ENCODE assay signal across 19 mouse cellular contexts in genomic region chr6:136491631-136492030, GRCm38 (mm10). TPM values are rescaled to one million over a fixed set of nuclear protein-coding genes. Genes with fewer than 3 reads are reported as not detected.
DNase-seq lines count a peak whose midpoint lies in the region; ATAC-seq and TF ChIP-seq lines count a peak whose summit lies in the region.
"Had no signal": no experiment of that assay in that cellular context is flagged by ENCODE, and none has a peak within 500 bp of the region (broad histone marks: within the 10 kb centered on the region; RNA-seq: fewer than 3 reads in every experiment).

No protein-coding gene starts in this region.

- H3K9ac ChIP-seq in heart, embryonic 12.5 days, result no peak overlapping the region
- no peak overlapping the region for H3K9ac ChIP-seq in ES-E14 (ENCODE audit: insufficient read depth, low read depth, low read length, poor library complexity, severe bottlenecking)
- H3K9ac ChIP-seq in lung, postnatal 0 days (replicated peaks; ENCODE audit: low read depth), result no peak overlapping the region
- no peak overlapping the region for H3K9ac ChIP-seq in midbrain, embryonic 11.5 days (ENCODE audit: low read length)
- H3K9ac ChIP-seq: limb, embryonic 12.5 days; liver, embryonic 15.5 days; neural tube, embryonic 15.5 days had no signal

- no peak for ATAC-seq in heart, embryonic 12.5 days (ENCODE audit: insufficient number of reproducible peaks, low FRiP score)
- ATAC-seq in lung, postnatal 0 days, result no peak
- ATAC-seq in midbrain, embryonic 11.5 days (ENCODE audit: low FRiP score), result no peak
- ATAC-seq: intestine, postnatal 0 days; midbrain, embryonic 16.5 days; Patski had no signal

- TF ChIP-seq EP300 in lung, postnatal 0 days (IDR thresholded peaks at IDR 0.05), result no peak

- no peak for DNase-seq in heart, postnatal 36 days
- DNase-seq in 3T3-L1 (ENCODE audit: low read depth, low spot score) (peak; percentile 41), ES-E14 (ENCODE audit: low read depth, low spot score) (no peak)
- no peak for DNase-seq in kidney, adult 9 months
- DNase-seq in lung, postnatal 0 days (ENCODE audit: low spot score), result no peak
- DNase-seq in midbrain, embryonic 11.5 days (ENCODE audit: low spot score, missing footprints), result no peak
- DNase-seq: adrenal gland, postnatal 10 days; cerebellum, postnatal 25 days; gastrocnemius, postnatal 14 days; retina, postnatal 1 day; spleen, adult 18-20 months had no signal

- peak overlapping the region; percentile 49; the same call in 1 of the 2 replicates for H3K27ac ChIP-seq in heart, embryonic 12.5 days (ENCODE audit: poor library complexity, severe bottlenecking)
- H3K27ac ChIP-seq in ES-E14 (ENCODE audit: insufficient read depth, low read depth, low read length, poor library complexity, severe bottlenecking), result peak overlapping the region; percentile 98
- H3K27ac ChIP-seq in macrophage, result peak overlapping the region; percentile 34
- no peak overlapping the region for H3K27ac ChIP-seq in lung, postnatal 0 days (ENCODE audit: low read length)
- no peak overlapping the region for H3K27ac ChIP-seq in midbrain, embryonic 11.5 days (ENCODE audit: low read depth, low read length)
- H3K27ac ChIP-seq: limb, embryonic 12.5 days; liver, embryonic 15.5 days; neural tube, embryonic 15.5 days had no signal

- H3K4me3 ChIP-seq in heart, embryonic 12.5 days, result no peak overlapping the region
- no peak overlapping the region for H3K4me3 ChIP-seq in ES-E14 (ENCODE audit: insufficient read depth in 1 of 2, low read depth in 1 of 2, low read length in 2 of 2, poor library complexity in 1 of 2, severe bottlenecking in 1 of 2)
- H3K4me3 ChIP-seq in macrophage (ENCODE audit: inconsistent target), result no peak overlapping the region
- H3K4me3 ChIP-seq in lung, postnatal 0 days (ENCODE audit: low read depth, low read length), result no peak overlapping the region
- no peak overlapping the region for H3K4me3 ChIP-seq in midbrain, embryonic 11.5 days (ENCODE audit: low read depth, low read length)
- H3K4me3 ChIP-seq: limb, embryonic 12.5 days; liver, embryonic 15.5 days; neural tube, embryonic 15.5 days had no signal

- no peaks in the 10 kb centered on the region for H3K79me2 ChIP-seq in macrophage (ENCODE audit: inconsistent target)

- H3K36me3 ChIP-seq in heart, embryonic 12.5 days, result no peaks in the 10 kb centered on the region
- peaks cover 2% of the 10 kb centered on the region; the same call in 1 of the 2 replicates for H3K36me3 ChIP-seq in ES-E14 (ENCODE audit: control insufficient read depth, insufficient read depth, low read length, poor library complexity, severe bottlenecking)
- no peaks in the 10 kb centered on the region for H3K36me3 ChIP-seq in macrophage (ENCODE audit: inconsistent target)
- no peaks in the 10 kb centered on the region for H3K36me3 ChIP-seq in lung, postnatal 0 days (ENCODE audit: insufficient read depth, low read length)
- no peaks in the 10 kb centered on the region for H3K36me3 ChIP-seq in midbrain, embryonic 11.5 days (ENCODE audit: control insufficient read depth, insufficient read depth, low read length)
- H3K36me3 ChIP-seq: limb, embryonic 12.5 days; liver, embryonic 15.5 days; neural tube, embryonic 15.5 days had no signal

- no peaks in the 10 kb centered on the region for H3K27me3 ChIP-seq in heart, embryonic 12.5 days (replicated peaks)
- no peaks in the 10 kb centered on the region for H3K27me3 ChIP-seq in lung, postnatal 0 days (replicated peaks; ENCODE audit: insufficient read depth, low read length)
- no peaks in the 10 kb centered on the region for H3K27me3 ChIP-seq in midbrain, embryonic 11.5 days (ENCODE audit: control insufficient read depth, insufficient read depth, low read length)
- H3K27me3 ChIP-seq: limb, embryonic 12.5 days; liver, embryonic 15.5 days; neural tube, embryonic 15.5 days; Patski had no signal

- in situ Hi-C loops in ES-E14 (cut with MboI; ENCODE audit: low sequenced_read_pairs in 2 of 2, unreplicated experiment in 2 of 2), result no loop called here

- H3K4me1 ChIP-seq in heart, embryonic 12.5 days (replicated peaks), result peaks cover 17% of the 10 kb centered on the region
- peaks cover 2 to 10% of the 10 kb centered on the region in 2 experiments; a peak in 2 of 4 replicates for H3K4me1 ChIP-seq in ES-E14 (ENCODE audit: control insufficient read depth in 2 of 2, insufficient read depth in 2 of 2, low read length in 2 of 2, poor library complexity in 1 of 2)
- H3K4me1 ChIP-seq in lung, postnatal 0 days (ENCODE audit: insufficient read depth, low read depth, low read length), result no peaks in the 10 kb centered on the region
- no peaks in the 10 kb centered on the region for H3K4me1 ChIP-seq in midbrain, embryonic 11.5 days (ENCODE audit: control insufficient read depth, insufficient read depth, low read length)
- H3K4me1 ChIP-seq: limb, embryonic 12.5 days had no signal

- no peak for TF ChIP-seq CTCF in lung, postnatal 0 days (IDR thresholded peaks at IDR 0.05)

- H3K9me3 ChIP-seq in heart, embryonic 12.5 days (replicated peaks), result peaks cover 8% of the 10 kb centered on the region; the same call in 1 of the 2 replicates
- no peaks in the 10 kb centered on the region for H3K9me3 ChIP-seq in ES-E14 (ENCODE audit: control insufficient read depth, insufficient read depth, low read depth, low read length)
- no peaks in the 10 kb centered on the region for H3K9me3 ChIP-seq in lung, postnatal 0 days (ENCODE audit: low read length)
- H3K9me3 ChIP-seq in midbrain, embryonic 11.5 days (ENCODE audit: control insufficient read depth, low read length), result no peaks in the 10 kb centered on the region
- H3K9me3 ChIP-seq: limb, embryonic 12.5 days; liver, embryonic 15.5 days; neural tube, embryonic 15.5 days had no signal

- WGBS in heart, embryonic 12.5 days, result 77% methylated on average over 5 of the region's 5 CpGs
- 66% methylated on average over 5 of the region's 5 CpGs for WGBS in macrophage (ENCODE audit: missing documents)
- 62% methylated on average over 5 of the region's 5 CpGs for WGBS in lung, postnatal 0 days
- 95% methylated on average over 5 of the region's 5 CpGs for WGBS in midbrain, embryonic 11.5 days

- no peak overlapping the region for H3K4me2 ChIP-seq in heart, embryonic 12.5 days
- H3K4me2 ChIP-seq in lung, postnatal 0 days (replicated peaks; ENCODE audit: low read depth, low read length), result no peak overlapping the region
- no peak overlapping the region for H3K4me2 ChIP-seq in midbrain, embryonic 11.5 days
- H3K4me2 ChIP-seq: limb, embryonic 12.5 days; liver, embryonic 15.5 days; neural tube, embryonic 15.5 days had no signal

- intact Hi-C loops in heart, postnatal 36 days (cut with DNase I), result no loop called here

TF ChIP-seq in ES-E14, 5 proteins besides CTCF, POLR2A, EP300 and RAD21:
- TF ChIP-seq ZC3H11A (IDR thresholded peaks at IDR 0.05; ENCODE audit: borderline replicate concordance, low read depth, low read length) (no peak), HCFC1 (IDR thresholded peaks at IDR 0.05; ENCODE audit: borderline replicate concordance, insufficient read depth, low read length) (no peak), CHD2 (IDR thresholded peaks at IDR 0.05; ENCODE audit: low read depth, low read length) (no peak), MAFK (IDR thresholded peaks at IDR 0.05; ENCODE audit: insufficient read depth, low read depth, low read length) (no peak), ZNF384 (IDR thresholded peaks at IDR 0.05; ENCODE audit: low read depth, low read length) (no peak)

RNA-seq across cellular contexts. Expression of gene Atf7ip, which starts 14.3 kb away (rescaled TPM):
- 51.0 and 51.5 TPM in 2 replicates for polyA plus RNA-seq in heart, embryonic 12.5 days (2016; fragmentation: Nextera tagmentation; extraction: Ambion mirVana)
- 10 to 100 TPM; 78.1 to 88.5 TPM for total RNA-seq in heart, postnatal 36 days (2021)
- total RNA-seq in ES-E14 (2012; rRNA removed), result 26.8 and 35.9 TPM in 2 replicates
- 100 to 1,000 TPM in 18 of 26 experiments, 10 to 100 TPM in 8; 42.6 to 322 (median 177) TPM for total RNA-seq in macrophage (2018; cell fraction: chromatin; rRNA removed)
- 10 to 100 TPM in 25 of 26 experiments, 1 to 10 TPM in 1; 4.6 to 80.8 (median 41.8) TPM for total RNA-seq in macrophage (2018; cell fraction: cytosol; rRNA removed)
- total RNA-seq in macrophage (2018; cell fraction: nucleus; rRNA removed), result 100 to 1,000 TPM in 12 of 26 experiments, 10 to 100 TPM in 14; 27.4 to 183 (median 95.2) TPM
- polyA plus RNA-seq in macrophage (2018), result 12.0 to 34.6 TPM (median 17.1 TPM) in 3 replicates
- polyA plus RNA-seq in lung, postnatal 0 days (2015; fragmentation: Nextera tagmentation; extraction: Ambion mirVana), result 13.9 and 14.9 TPM in 2 replicates
- polyA plus RNA-seq in midbrain, embryonic 11.5 days (2014; fragmentation: Nextera tagmentation; extraction: Ambion mirVana), result 43.4 and 46.8 TPM in 2 replicates

Comparison
In these comparisons a context has a peak if more than half of its experiments do, and no peak if none do; other contexts are left out.
1. H3K27ac ChIP-seq: peak in heart, embryonic 12.5 days (single experiment), ES-E14 (single experiment) and macrophage (single experiment); none in lung, postnatal 0 days (single experiment) and midbrain, embryonic 11.5 days (single experiment).